In the genomic region with DNA sequence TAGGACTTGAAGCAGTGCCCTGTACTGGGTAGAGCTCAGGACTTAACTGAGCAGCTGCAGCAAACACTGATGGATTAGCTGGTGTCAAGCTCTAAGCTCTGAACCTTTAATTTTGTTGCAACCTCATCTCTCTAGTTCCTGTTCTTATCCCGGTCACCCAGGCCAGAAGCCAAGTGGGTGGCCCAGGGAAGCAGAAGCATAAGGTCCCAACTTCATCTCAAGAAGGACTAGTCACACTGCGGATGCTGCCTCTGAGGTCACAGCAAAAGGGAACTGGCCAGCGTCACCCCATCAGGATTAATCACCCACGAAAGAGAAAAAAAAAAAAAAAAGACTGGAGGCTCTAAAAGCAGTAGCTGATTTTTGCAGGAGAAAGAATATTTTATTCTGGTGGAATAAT, we compare ENCODE assay signal across 11 mouse cellular contexts. TPM values are rescaled to one million over a fixed set of nuclear protein-coding genes. Genes with fewer than 3 reads are reported as not detected.
A peak's percentile ranks its signal among the peaks of the same experiment; 100 is the strongest.
DNase-seq lines count a peak whose midpoint lies in the region; ATAC-seq lines count a peak whose summit lies in the region.
"Had no signal": no experiment of that assay in that cellular context is flagged by ENCODE, and none has a peak within 500 bp of the region (broad histone marks: within the 10 kb centered on the region; RNA-seq: fewer than 3 reads in every experiment).

No protein-coding gene starts in this region.

- peak; percentile 97 for DNase-seq in heart, adult 11 months
- no peak for DNase-seq in heart, adult 8-10 months (ENCODE audit: low spot score)
- peak; percentile 52 for DNase-seq in 3134 (ENCODE audit: extremely low read depth, insufficient read length, low spot score)
- DNase-seq in kidney, postnatal 25 days: peak; percentile 59 to 73
- DNase-seq in embryo, embryonic 11 days: no peak
- DNase-seq in thymus, postnatal 25 days: no peak
- no peak for DNase-seq in layer of hippocampus, postnatal 14 days (ENCODE audit: low spot score in 2 of 2)
- DNase-seq: cerebellum, adult 9-11 months; right cerebral cortex, adult 18-20 months had no signal

- peak; percentile 54; the same call in 1 of the 2 replicates for ATAC-seq in common myeloid progenitor, adult 5-6 weeks (replicated peaks; ENCODE audit: low read depth, poor library complexity, severe bottlenecking)
- ATAC-seq: intestine, embryonic 16.5 days had no signal

RNA-seq across cellular contexts. Expression of a gene that starts 14.5 kb away (rescaled TPM):
- 10 to 100 TPM; 28.4 to 41.6 (median 30.4) TPM for total RNA-seq in heart, adult 8-10 months (2022)
- total RNA-seq in common myeloid progenitor, adult 5-6 weeks (2017): 0.09 and 0.63 TPM in 2 replicates
- 10 to 100 TPM; 10.2 to 14.8 TPM for total RNA-seq in layer of hippocampus, postnatal 14 days (2021)

Comparison
In these comparisons a context has a peak if more than half of its experiments do, and no peak if none do; other contexts are left out.
1. DNase-seq: peak in heart, adult 11 months (single experiment), 3134 (single experiment) and kidney, postnatal 25 days (2 of 2); none in heart, adult 8-10 months (single experiment), embryo, embryonic 11 days (single experiment), thymus, postnatal 25 days (single experiment) and layer of hippocampus, postnatal 14 days (0 of 2).